Mouse (Mus musculus) midbrain, embryonic 12.5 days (tissue): ENCODE data around the gene Gstp2. TPM values are rescaled to one million over a fixed set of nuclear protein-coding genes. Genes with fewer than 3 reads are reported as not detected.

ENCODE experiments used
- polyA plus RNA-seq: library from polyadenylated mRNA; unstranded; fragments of >200 nt; fragmentation: Nextera tagmentation; extraction: Ambion mirVana; gene quantifications from 2 replicates; pipeline ENCODE4 v1.2.1, GENCODE M21; 2016

The Gstp2 gene
- polyA plus RNA-seq, 1 experiment from 2014 or later: 2.4 TPM

Other genes starting within 250 kb of the Gstp2 start
- gene Chka, start 194.2 kb downstream of the Gstp2 start, polyA plus RNA-seq: 69.1 and 73.9 TPM in 2 replicates
- 16.3 and 18.7 TPM in 2 replicates for gene Tcirg1, start 138.9 kb downstream of the Gstp2 start, polyA plus RNA-seq
- 193 and 210 TPM in 2 replicates for gene Ndufs8, start 133.2 kb downstream of the Gstp2 start, polyA plus RNA-seq
- gene Aldh3b1, start 116.2 kb downstream of the Gstp2 start, polyA plus RNA-seq: 0.83 and 0.96 TPM in 2 replicates
- gene Unc93b1, start 110.8 kb downstream of the Gstp2 start, polyA plus RNA-seq: 8.5 and 10.4 TPM in 2 replicates
- not detected in 2 replicates for gene Aldh3b3, start 87.4 kb downstream of the Gstp2 start, polyA plus RNA-seq
- 0.62 and 1.0 TPM in 2 replicates for gene Aldh3b2, start 73.7 kb downstream of the Gstp2 start, polyA plus RNA-seq
- gene Acy3, start 59.5 kb downstream of the Gstp2 start, polyA plus RNA-seq: 0.88 and 1.3 TPM in 2 replicates
- not detected in 2 replicates for gene Tbx10, start 53.3 kb downstream of the Gstp2 start, polyA plus RNA-seq
- gene Nudt8, start 45.4 kb downstream of the Gstp2 start, polyA plus RNA-seq: 15.6 and 17.6 TPM in 2 replicates
- 3.5 and 4.5 TPM in 2 replicates for gene Gm49405, start 45.4 kb downstream of the Gstp2 start, polyA plus RNA-seq
- gene Doc2g, start 42.7 kb downstream of the Gstp2 start, polyA plus RNA-seq: 3.6 and 5.2 TPM in 2 replicates
- 181 and 188 TPM in 2 replicates for gene Ndufv1, start 33.2 kb downstream of the Gstp2 start, polyA plus RNA-seq
- gene Gstp1, start 8.0 kb downstream of the Gstp2 start, polyA plus RNA-seq: 323 and 328 TPM in 2 replicates
- gene Gstp3, start 13.5 kb upstream of the Gstp2 start, polyA plus RNA-seq: not detected in 2 replicates
- not detected in 2 replicates for gene Cabp2, start 35.6 kb upstream of the Gstp2 start, polyA plus RNA-seq
- gene Cdk2ap2, start 51.2 kb upstream of the Gstp2 start, polyA plus RNA-seq: 66.7 and 68.0 TPM in 2 replicates
- 27.2 and 29.0 TPM in 2 replicates for gene Pitpnm1, start 54.0 kb upstream of the Gstp2 start, polyA plus RNA-seq
- gene Aip, start 79.8 kb upstream of the Gstp2 start, polyA plus RNA-seq: 59.5 and 63.6 TPM in 2 replicates
- gene Gpr152, start 93.8 kb upstream of the Gstp2 start, polyA plus RNA-seq: not detected in 2 replicates
- 0.12 and 0.14 TPM in 2 replicates for gene Cabp4, start 98.0 kb upstream of the Gstp2 start, polyA plus RNA-seq
- 121 and 133 TPM in 2 replicates for gene Coro1b, start 102.6 kb upstream of the Gstp2 start, polyA plus RNA-seq
- 0.42 and 0.71 TPM in 2 replicates for gene Ptprcap, start 107.6 kb upstream of the Gstp2 start, polyA plus RNA-seq
- 62.8 and 63.3 TPM in 2 replicates for gene Rps6kb2, start 117.3 kb upstream of the Gstp2 start, polyA plus RNA-seq
- 3.8 and 4.2 TPM in 2 replicates for gene Carns1, start 129.5 kb upstream of the Gstp2 start, polyA plus RNA-seq
- gene Tbc1d10c, start 145.3 kb upstream of the Gstp2 start, polyA plus RNA-seq: 0.73 and 0.86 TPM in 2 replicates
- gene Ppp1ca, start 146.0 kb upstream of the Gstp2 start, polyA plus RNA-seq: 709 and 733 TPM in 2 replicates
- gene Rad9a, start 155.6 kb upstream of the Gstp2 start, polyA plus RNA-seq: 35.0 and 41.5 TPM in 2 replicates
- 0.48 and 0.94 TPM in 2 replicates for gene Clcf1, start 168.2 kb upstream of the Gstp2 start, polyA plus RNA-seq
- not detected in 2 replicates for gene AC109138.7, start 168.3 kb upstream of the Gstp2 start, polyA plus RNA-seq
- 15.2 and 16.1 TPM in 2 replicates for gene Pold4, start 185.9 kb upstream of the Gstp2 start, polyA plus RNA-seq
- gene Ssh3, start 223.2 kb upstream of the Gstp2 start, polyA plus RNA-seq: 6.0 and 7.5 TPM in 2 replicates
- gene Ankrd13d, start 237.1 kb upstream of the Gstp2 start, polyA plus RNA-seq: 17.6 and 18.9 TPM in 2 replicates